Mouse (Mus musculus) heart, adult 2 months (tissue): ENCODE data around the gene Stxbp2.

Experiments used
- CTCF ChIP-seq: fragments of 200-600 bp; IDR thresholded peaks from 2 replicates; pipeline ENCODE4 v1.8.1; 2022; ENCODE audit warnings: antibody characterized with exemption, mild to moderate bottlenecking, moderate library complexity
- EP300 ChIP-seq: fragments of 200-500 bp; IDR thresholded peaks from 2 replicates; pipeline ENCODE4 v1.6.1; 2011; ENCODE audit warnings: low read depth, low read length, control low read depth; ENCODE audit not compliant: insufficient read depth

DNA sequence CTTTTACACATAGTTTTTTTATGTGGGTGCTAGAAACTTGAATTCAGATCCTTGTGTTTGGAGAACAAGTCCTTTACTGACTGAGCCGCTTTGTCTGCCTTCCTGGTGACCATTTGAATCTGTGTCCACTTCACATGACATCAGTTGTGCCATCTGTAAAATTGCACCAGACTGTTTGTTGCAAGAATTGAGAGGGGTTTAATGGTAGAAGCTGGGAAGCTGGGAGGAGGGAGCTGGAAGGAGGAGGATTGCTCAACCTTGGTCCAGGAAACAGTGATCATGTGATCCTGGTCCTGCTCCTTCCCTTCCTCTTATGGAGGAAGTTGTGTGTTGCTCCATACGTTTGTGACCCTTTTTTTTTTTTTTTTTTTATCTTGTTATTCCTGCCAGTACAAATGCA lies 17.5 kb downstream of the Stxbp2 start:
- TF ChIP-seq CTCF (no peak), EP300 (no peak)
